Mouse (Mus musculus) naive thymus-derived CD4-positive, alpha-beta T cell, adult 5 months (primary cell): ENCODE data around the gene Nova2. TPM values are rescaled to one million over a fixed set of nuclear protein-coding genes. Genes with fewer than 3 reads are reported as not detected.

Experiments used
- polyA plus RNA-seq: library from polyadenylated mRNA; unstranded; fragments of 100-300 nt; shearing (Covaris generic); gene quantifications from one replicate; pipeline ENCODE4 v1.2.1, GENCODE M21; 2017

Nova2 gene
- polyA plus RNA-seq: not detected

GRCm38 (mm10) chr7:18925162-18925938 lies at the start of gene Nova2:
Gene Nova2 (plus strand): TSS chr7:18925888.

GRCm38 (mm10) chr7:18910241-18910831 lies 15.4 kb upstream of the Nova2 start, which contains the start of gene Ccdc61:
Gene Ccdc61 (minus strand): TSS chr7:18910415.

DNA sequence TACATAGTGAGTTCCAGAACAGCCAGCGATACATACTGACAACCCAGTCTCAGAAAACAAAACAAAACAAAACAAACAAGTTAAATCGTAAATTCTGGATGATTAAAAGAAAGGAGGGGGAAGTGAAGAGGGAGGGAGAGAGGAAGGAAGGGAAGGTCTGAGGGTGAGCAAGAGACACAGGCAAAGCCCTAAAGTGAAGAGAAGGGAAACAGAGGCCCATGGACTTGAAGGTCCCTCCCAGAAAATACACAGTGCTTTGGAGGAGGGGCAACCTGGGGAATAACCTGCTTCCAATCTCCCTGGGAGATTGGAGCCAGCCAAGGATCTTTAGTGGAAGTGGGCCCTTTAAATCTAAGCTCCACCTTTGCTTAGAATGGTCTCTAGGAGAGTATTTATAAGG lies 61.4 kb downstream of the Nova2 start, which contains the start of gene Nanos2:
Gene Nanos2, plus strand, starts transcription at position 301 of the 400 bp plus-strand sequence.

GRCm38 (mm10) chr7:18990601-18991295 lies 65.1 kb downstream of the Nova2 start, which contains the start of gene Mypop:
Gene Mypop (plus strand): TSS chr7:18991245.

GRCm38 (mm10) chr7:19003902-19004630 lies 78.4 kb downstream of the Nova2 start, which contains the start of gene Irf2bp1:
Gene Irf2bp1 (plus strand): TSS chr7:19004044.

Other genes with a start within 250 kb of the Nova2 start
- not detected for gene Psg20, start 239.7 kb upstream of the Nova2 start, polyA plus RNA-seq
- not detected for gene Psg22, start 207.8 kb upstream of the Nova2 start, polyA plus RNA-seq
- gene Psg19, start 127.4 kb upstream of the Nova2 start, polyA plus RNA-seq: not detected
- not detected for gene Psg17, start 104.3 kb upstream of the Nova2 start, polyA plus RNA-seq
- gene Mill2, start 85.9 kb upstream of the Nova2 start, polyA plus RNA-seq: not detected
- 6.5 TPM for gene Pglyrp1, start 54.6 kb upstream of the Nova2 start, polyA plus RNA-seq
- 21.1 TPM for gene Ccdc61, start 15.5 kb upstream of the Nova2 start, polyA plus RNA-seq
- gene Nanos2, start 61.5 kb downstream of the Nova2 start, polyA plus RNA-seq: not detected
- gene Mypop, start 65.4 kb downstream of the Nova2 start, polyA plus RNA-seq: 5.7 TPM
- gene Irf2bp1, start 78.2 kb downstream of the Nova2 start, polyA plus RNA-seq: 40.1 TPM
- not detected for gene Foxa3, start 97.7 kb downstream of the Nova2 start, polyA plus RNA-seq
- 23.5 TPM for gene Sympk, start 98.5 kb downstream of the Nova2 start, polyA plus RNA-seq
- gene Rsph6a, start 128.8 kb downstream of the Nova2 start, polyA plus RNA-seq: not detected
- gene Dmwd, start 150.3 kb downstream of the Nova2 start, polyA plus RNA-seq: not detected
- gene Dmpk, start 158.0 kb downstream of the Nova2 start, polyA plus RNA-seq: not detected
- not detected for gene Six5, start 168.7 kb downstream of the Nova2 start, polyA plus RNA-seq
- gene Gm4969, start 192.5 kb downstream of the Nova2 start, polyA plus RNA-seq: not detected
- gene Fbxo46, start 194.0 kb downstream of the Nova2 start, polyA plus RNA-seq: 11.7 TPM
- 11.9 TPM for gene Qpctl, start 223.4 kb downstream of the Nova2 start, polyA plus RNA-seq
- gene Snrpd2, start 223.8 kb downstream of the Nova2 start, polyA plus RNA-seq: 31.4 TPM
- not detected for gene Gipr, start 240.2 kb downstream of the Nova2 start, polyA plus RNA-seq